Mouse (Mus musculus) gastrocnemius, adult 8-10 months (tissue): ENCODE data around the gene Gm13420. TPM values are rescaled to one million over a fixed set of nuclear protein-coding genes. Genes with fewer than 3 reads are reported as not detected.
"Not testable (repeated sequence)": the region's sequence is repeated elsewhere in the genome, so short reads cannot be mapped to it uniquely, and the experiment has no call there.

Source experiments
- DNase-seq, 2 experiments: peaks; one replicate each; pipeline ENCODE4 v3.0.0; 2022; ENCODE audit warnings: low spot score in 2 of 2
- total RNA-seq, 4 experiments: library from RNA; stranded (reverse); gene quantifications; 2 replicates each; pipeline ENCODE4 v1.2.4; 2022

The Gm13420 gene
- total RNA-seq, 4 experiments from 2014 or later: not detected

DNA sequence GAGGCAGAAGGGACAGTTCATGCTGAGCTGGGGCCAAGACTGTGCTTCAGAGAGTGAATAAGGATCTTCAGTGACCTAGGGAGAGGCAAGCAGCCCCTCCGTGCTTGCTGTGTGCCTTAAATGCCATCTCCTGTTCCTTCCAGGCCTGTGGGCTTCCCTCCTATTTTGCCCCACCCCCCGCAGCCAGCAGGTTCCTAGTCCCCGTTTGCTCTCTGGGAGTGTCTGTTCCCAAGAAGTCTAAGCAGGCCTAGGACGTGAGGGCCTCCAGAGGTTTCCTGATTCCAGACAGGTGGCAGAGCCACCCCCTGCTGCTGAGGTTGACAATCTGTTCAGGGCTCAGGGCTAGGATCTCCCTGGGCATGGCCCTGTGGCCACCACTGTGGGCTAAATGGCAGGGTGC lies 12.7 kb downstream of the Gm13420 start:
- DNase-seq: no peak

DNA sequence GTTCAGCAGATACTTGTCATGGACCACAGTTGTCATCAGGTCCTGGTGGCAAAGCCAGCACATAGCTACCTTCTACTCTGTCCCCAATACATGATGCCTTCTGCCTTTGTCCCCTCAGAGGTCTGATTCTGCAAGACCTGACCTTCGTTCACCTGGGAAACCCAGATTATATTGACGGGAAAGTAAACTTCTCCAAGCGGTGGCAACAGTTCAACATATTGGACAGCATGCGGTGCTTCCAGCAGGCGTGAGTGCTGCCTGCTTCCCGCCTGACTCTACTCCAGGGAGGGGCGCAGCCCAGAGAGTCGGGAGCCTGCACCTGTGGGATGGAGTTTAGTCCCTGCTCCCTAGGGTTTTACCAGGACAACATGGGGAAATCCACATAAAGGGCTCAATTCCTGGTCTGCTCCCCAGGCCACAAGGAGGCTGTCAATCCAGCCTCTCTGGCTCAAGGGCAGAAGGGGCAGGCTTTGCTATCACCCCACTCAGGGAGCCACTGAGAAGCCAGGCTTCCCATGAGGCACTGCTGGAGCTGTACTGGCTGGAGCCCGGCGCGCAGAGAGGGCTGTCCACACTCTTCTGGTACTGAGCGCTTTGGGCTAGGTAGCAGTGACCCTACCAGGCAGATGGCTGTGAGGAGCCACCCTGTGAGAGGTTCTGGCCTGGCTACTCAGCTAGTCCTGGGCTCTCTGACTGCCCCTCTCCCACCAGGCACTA lies 14.1 kb downstream of the Gm13420 start:
- DNase-seq: no peak

DNA sequence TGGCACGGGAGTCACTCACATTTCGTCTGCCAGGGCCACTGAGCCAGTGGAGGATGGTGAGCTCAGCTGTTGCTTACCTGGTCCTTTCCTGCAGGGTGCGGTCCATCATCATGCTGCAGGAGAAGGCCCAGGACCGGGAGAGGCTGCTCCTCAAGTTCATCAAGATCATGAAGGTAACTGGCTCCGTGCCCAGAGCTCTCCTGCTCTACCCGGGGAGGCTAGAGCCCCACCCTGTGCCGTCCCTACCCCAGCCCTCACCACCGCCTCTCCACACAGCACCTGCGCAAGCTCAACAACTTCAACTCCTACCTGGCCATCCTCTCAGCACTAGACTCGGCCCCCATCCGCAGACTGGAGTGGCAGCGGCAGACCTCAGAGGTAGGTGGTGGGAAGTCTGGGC lies 15.8 kb downstream of the Gm13420 start:
- no peak for DNase-seq

DNA sequence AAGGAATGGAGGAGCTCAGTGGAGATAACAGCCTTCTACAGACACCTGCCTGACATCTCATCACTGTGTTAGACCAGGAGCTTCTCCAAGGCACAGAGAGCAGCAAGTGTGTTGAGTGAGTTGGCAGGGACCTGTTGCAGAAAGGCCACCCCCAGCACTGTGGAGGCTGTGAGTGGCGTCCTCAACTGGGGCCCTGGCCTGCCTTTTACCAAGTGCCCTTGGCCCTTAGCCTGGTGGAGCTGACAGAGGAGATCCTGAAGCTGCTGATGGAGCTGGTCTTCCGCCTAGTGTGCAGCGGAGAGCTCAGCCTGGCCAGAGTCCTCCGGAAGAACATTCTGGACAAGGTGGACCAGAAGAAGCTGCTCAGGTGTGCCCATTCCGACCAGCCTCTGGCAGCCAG lies 18.1 kb downstream of the Gm13420 start:
- no peak for DNase-seq

DNA sequence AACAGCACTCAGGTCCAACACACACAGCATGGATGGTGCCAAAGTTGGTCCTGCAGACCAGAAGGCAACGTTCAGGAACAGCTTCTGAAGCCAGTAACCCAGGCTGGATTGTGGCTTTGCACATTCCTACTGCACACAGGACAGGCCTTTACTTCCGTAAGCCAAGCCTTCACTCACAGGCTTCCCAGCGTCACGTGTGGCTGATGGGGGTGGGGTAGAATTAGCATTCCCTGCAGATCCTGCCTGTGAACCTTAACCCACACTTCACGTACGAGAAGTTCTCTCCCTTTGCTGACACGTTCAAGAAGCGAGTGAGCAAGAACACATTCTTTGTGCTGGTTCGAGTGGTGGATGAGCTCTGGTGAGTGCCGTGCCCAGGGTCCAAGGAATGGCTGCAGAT lies 18.9 kb downstream of the Gm13420 start:
- no peak for DNase-seq

DNA sequence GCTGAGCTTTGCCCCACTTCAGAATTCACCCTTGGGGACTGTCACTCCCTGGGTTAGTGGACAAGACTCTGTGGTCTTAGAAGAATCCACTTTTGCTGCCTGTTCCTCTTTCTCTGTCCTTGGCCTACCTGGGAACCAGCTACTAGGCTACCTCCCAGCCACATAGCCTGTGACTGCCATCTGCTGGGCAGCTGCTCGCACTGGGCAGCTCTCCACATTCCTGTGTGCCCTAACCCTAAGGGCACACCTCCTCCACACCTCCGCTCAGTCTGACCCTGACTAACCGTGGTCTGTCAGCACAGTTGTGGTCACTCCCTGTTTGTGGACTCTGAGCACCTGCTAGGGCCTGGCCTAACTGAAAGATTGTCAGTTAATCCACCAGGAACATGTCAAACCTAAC lies 19.9 kb downstream of the Gm13420 start:
- DNase-seq: peak; percentile 38 to 57

DNA sequence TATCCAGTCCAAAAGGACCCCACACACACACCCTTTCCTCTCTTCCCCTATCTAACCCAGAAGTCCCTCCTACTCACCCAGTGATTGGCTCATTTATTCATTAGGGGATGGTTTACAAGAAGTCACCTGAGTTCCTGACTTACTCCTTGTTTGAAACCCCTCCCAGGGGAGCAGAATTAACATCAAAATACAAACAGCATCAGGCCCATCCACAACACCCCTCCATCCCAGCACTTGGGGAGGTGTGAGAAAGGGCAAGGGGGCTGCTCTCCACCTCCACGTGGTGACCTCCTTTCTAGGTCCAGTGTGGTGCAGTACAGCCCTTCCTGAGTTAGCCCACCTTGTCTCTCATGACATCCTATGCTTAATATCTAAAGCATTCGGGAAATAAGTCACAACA lies 22.0 kb downstream of the Gm13420 start:
- DNase-seq: no peak

DNA sequence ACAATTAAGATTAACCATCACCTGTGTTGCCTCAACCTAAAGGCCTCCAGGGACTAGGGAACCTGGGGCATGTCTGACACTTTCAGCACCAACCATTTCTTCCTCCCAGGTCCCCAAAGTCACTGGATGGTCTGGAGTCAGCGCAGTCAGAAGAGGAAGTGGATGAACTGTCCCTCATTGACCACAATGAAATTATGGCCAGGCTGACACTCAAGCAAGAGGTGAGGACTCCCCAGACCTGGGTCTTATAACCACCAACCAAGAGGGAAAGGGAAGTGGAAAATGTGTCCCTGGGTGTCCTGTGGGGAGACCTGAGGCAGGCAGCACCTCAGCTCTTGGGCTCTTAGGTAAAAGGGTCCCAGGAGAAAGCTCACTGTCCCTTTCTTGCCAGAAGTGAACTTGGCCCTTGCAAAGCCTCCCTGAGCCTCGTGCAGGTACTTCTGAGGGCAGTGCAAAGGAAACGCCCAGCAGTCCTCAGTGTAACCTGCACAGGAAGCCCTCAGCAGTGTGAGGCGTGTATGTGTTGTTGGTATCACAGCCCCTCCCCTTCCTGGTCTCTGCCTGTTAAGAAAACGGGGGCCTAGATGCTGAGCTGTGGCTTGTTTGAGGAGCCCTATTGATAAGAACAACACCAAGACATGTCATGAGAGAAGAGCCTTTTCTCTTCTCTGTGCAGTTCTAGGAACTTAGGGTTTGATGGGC lies 26.7 kb downstream of the Gm13420 start:
- DNase-seq: no peak

DNA sequence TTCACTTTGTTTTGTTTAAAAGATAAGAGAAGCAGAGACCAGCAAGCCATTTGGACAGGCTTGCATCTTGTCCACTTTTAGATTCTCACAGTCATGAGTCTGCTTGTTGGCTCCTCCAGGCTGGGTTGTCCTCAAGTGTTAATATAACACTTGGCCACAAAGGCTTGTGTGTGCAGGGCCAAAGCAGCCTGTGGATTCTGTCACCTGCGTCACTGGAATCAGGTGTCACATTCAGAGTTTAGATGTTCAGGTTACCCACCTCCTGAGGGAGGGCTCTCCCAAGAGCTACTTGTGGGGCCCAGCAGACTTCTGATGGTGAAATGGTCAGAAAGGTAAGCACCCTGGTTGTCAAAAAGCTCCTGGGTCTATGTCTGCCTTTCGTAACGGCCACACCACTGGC lies 28.4 kb downstream of the Gm13420 start:
- peak in 1 of 2 experiments; percentile 40 for DNase-seq

DNA sequence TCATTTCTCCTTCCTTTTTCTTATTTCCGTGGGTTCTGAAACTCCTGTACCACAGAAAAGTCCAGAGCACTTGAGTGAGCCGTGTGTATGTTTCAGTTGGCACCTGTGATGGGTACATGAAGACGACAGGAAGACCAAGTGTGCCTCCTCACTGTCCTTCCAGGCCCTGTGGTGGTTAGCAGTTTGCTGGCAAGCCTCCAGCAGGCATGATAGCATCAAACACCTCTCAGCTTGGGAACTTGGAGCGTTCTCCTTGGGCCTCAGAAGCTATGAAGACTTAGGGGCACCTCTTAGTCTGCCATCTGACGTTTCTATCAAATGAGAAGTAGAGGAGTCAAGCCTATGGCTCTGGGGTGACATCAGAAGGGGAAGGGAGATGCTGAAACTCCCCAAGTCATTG lies 32.9 kb downstream of the Gm13420 start:
- no peak for DNase-seq

DNA sequence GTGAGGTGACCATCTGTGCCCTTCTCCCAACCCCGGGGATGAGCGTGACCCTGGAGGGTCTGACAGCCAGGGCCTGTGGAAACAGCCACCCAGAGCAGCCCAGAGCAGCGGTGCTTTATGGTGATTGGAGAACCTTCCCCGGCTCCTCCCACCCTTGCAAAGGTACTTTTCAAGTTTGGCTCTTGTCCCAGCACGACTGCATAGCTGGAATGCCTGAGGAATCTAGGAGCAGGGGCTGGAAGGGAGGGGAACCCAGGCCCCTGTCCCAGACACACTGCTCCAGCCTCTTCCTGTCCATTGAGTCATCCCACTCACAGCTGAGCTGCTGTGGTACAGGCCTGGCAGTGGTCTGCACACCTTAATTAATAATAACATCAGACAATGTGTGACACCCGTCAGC lies 34.8 kb downstream of the Gm13420 start:
- DNase-seq: no peak

DNA sequence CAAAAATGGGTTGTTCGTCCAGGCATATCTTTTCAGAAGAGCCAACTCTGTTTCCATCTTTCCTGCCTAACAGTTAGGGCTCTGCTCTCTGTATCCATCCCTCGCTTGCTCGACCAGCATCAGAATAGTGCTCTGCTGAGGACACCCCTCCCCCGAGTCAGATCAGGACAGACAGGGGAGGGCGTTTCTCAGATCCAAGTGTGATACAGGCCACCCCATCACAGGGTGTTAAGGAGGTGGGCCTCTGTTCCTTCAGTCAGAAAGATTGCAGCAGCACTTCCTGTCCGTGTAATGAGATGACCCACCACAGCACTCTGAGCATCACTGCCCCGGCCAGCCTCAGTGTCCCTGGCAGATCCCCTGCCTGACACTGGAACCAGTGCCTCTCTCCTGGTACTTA lies 35.3 kb downstream of the Gm13420 start:
- DNase-seq: no peak

DNA sequence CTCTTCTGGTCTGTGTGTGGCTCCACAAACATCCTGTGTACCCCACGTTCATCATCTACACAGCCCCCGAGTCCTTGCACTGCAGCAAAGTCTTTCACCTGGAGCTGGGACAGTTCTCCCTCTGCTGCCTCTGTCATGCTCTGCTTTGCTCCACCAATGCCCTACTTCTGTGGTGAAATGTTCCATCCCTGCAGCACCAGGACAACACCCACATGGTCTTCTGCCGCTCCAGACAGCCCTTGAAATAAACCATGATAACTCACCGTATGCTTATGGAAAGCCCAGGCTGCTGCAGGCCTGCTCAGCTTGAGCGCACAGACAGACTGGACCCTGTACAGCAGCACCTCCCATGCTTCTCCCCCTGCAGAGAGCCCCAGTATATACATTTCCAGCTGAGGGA lies 37.4 kb downstream of the Gm13420 start:
- no peak for DNase-seq

DNA sequence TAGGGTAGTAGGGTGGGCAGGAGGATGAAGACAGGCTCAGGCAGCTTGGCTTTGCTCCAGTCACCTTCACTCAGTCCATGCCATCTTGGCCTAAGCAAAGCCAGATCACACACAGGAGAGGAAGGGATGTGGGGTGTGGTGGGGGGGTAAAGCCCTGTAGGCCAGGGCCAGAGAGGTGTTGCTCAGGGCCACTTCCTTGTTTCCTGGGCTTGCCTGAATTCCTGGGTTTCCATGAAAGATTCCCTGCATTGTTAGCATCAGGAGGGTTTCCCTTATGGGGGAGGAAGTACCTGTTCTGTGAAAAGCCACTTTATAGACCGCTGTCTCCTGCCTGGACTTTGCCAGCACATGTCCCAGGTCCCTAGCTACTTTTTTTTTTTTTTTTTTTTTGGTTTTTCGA lies 38.0 kb downstream of the Gm13420 start:
- DNase-seq: no peak

DNA sequence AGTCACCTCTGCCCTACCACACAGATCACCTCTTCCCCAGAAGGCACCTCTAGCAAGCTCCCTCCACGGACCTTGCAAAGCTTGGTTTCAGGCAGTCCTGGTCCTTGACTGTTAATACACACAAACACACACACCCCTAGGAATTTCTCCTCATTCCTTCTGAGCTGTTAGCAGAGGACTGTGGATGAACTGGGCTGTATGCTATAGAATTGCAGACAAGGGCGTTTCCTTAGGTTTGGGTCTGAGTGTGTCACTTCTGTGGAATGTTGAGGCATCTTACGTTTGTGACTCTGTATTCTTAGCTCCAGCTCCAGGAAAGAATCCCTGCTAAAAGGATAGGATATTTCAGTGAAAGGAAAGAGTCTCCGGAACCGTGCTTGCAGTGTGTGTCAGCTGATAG lies 39.6 kb downstream of the Gm13420 start:
- DNase-seq: no peak

DNA sequence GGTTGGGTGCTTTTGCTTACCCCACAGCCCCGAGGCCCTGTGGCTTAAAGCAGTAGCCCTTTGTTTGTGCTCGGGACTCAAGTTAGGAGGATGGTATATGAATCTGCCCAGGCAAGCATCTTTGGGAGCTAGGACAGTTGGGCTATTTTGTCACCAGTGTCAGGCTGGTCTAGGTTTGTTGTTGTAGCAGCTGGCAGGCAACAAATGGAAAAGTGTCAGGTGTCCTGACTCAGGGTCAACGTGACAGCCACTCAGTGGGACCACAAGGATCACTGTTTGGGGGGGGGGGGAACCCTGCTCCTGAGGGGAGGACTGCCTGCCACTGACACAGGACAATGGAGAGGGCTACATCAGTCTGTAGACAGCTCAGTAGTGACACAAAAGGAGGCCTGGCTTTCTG lies 40.4 kb downstream of the Gm13420 start:
- DNase-seq: no peak

DNA sequence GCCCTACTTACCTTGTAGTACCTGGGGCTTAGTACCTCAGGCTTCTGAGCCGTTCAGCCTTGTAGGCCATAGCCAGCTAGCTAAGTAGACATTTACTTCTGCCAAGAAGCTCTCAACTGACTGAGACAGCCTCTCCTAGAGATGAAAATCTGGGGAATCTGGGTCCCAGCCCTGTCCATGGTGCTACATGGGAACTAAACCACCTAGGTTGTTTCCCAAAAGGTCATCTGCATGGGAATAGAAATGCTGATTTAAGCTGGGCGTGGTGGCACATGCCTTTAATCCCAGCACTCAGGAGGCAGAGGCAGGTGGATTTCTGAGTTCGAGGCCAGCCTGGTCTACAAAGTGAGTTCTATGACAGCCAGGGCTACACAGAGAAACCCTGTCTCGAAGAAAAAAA lies 43.3 kb downstream of the Gm13420 start:
- not testable (repeated sequence) for DNase-seq

DNA sequence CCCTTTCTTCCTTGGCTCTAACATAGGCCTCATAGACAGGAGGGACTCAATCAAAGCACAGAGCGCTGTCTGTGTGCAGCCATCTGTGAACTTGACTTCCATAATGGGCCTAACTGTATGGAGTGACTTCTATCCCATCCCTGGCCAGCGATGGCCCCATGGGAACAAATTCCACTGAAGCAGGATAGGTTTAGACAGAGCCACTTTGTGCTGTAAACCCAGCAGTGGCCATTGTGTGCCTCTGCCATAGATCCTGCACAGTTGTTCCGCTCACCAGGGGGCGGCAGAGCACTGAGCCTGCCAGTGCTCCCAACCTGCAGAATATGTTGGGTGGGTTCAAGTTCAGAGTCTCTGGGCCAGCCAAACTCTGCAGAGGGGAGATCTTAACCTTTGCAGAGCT lies 43.8 kb downstream of the Gm13420 start:
- DNase-seq: no peak

DNA sequence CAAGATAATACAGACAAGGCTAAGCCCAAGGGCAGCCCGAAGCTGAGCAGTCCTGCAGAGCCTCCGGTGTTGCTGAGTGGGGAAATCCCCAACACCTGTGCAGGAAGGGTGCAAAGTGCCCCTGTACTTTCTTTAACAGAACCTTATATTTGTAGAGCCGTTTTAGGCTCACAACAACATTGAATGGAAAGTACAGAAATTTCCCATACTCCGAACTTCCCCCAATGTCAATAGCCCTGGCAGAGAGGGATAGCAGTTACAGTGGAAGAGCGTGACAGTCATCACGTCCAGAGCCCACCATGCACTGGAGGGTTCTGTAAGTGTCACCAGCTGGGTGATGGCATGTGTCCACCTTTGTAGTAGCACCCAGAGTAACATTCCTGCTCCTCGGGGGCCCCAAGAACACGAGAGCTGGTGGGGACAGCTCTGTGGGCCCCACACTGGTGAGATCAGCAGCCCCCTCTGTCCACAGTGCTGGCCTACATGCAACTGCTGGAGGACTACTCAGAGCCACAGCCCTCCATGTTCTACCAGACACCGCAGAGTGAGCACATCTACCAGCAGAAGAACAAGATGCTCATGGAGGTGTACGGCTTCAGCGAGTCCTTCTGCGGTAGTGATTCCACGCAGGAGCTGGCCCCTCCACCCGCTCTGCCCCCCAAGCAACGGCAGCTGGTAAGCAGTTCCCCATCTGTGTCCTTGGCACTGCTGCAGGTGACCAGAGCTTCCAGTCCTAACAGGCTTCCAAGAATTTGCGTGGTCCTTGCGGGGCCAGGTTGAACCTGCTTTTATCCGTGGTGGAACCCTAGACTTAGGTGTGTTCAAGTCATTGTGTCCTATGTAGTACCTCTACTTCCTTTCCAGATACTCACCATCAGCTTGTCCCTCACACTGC lies 44.5 kb downstream of the Gm13420 start:
- DNase-seq: no peak

DNA sequence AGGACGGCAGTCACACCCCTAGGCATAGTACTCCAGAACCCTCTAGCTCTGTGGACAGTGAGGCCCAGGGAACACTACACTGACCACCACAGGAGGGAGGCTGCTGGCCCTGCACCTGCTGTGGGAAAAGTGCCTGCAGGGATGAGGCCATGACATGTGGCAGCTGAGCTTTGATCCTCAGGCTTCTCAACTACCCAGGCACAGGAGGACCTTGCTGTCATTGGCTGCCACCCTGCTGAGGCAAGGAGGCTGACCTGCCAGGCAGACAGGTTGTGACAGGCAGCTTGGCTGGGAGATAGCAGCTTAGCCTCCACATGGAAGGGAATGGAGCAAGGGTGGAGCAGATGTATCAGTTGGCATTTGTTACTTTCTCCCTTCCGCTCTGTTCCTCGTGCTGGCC lies 46.0 kb downstream of the Gm13420 start:
- peak; percentile 56 to 71 for DNase-seq

DNA sequence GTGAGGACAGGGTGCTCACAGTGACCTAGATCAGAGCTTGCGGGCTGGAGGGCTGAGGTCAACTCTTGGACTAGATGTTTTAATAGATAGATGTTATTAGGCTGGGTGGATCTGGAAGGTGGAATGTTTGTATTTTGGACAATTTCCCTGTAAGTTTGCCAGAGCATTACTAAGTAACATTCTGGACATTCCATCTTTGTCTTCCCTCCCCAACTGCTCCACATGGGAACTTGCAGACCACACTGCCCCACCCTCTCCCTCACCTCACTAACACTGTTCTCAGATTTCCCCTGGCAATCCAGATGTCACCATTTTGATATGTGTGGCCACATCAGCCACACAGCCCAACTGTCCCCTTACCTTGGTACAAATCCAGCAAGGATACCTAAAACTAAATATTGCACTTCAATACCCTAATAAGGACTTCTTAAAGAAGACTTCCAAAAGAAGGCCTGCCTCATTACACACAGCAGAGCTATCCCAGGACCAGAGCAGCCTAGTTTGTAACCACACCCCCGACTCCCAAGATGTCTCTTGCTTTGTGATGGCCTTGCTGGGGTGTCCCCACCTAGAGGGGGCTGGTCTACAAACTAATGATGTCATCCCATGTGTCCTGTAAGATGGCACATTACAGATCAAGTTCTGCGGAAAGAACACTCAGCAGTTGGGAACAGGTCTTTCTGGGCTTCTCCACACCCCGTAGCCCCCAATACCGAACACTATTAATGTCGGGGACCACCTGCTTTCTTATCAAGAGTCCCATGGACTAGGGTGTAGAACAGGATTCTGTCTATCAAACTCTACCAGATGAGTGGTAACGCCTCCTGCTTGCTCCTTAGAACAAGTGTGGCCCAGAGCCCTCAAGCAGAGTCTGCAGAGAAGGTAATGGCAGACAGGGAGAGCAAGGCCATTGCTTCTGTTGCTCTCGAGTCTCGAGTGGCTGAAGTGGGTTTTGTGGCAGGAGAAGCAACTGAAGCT lies 48.1 kb downstream of the Gm13420 start:
- DNase-seq: no peak
